Mouse (Mus musculus): Measurements from ENCODE around the gene Cox4i2.

The Cox4i2 gene

GRCm38 (mm10) chr2:152734984-152735383 is 19.0 kb upstream of the Cox4i2 start:
- DNase-seq = peak; percentile 69 to 79

DNA sequence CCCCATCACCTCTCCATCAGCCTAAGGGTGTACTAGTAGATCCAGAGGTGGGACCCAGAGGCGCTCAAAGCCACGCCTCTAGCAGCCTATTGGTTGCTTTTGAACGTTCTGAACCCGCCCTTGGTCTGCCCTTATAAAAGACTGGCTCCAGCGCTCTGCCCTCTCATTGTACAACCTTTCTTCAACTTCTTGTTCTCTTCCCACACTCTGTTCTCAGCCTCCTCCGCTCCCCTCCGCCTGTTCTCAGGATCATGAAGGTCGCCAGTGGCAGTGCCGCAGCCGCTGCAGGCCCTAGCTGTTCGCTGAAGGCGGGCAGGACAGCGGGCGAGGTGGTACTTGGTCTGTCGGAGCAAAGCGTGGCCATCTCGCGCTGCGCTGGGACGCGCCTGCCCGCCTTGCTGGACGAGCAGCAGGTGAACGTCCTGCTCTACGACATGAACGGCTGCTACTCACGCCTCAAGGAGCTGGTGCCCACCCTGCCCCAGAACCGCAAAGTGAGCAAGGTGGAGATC is 17.8 kb upstream of the Cox4i2 start, which contains the start of gene Id1:
TSS of gene Id1 (plus strand) at position 162 of the 512 bp plus-strand sequence.
- DNase-seq = peak; percentile 34 to 41

- DNase-seq = peak; percentile 37 to 40
These were observed 17.2 kb upstream of the Cox4i2 start for GRCm38 (mm10) chr2:152736748-152737147.

DNA sequence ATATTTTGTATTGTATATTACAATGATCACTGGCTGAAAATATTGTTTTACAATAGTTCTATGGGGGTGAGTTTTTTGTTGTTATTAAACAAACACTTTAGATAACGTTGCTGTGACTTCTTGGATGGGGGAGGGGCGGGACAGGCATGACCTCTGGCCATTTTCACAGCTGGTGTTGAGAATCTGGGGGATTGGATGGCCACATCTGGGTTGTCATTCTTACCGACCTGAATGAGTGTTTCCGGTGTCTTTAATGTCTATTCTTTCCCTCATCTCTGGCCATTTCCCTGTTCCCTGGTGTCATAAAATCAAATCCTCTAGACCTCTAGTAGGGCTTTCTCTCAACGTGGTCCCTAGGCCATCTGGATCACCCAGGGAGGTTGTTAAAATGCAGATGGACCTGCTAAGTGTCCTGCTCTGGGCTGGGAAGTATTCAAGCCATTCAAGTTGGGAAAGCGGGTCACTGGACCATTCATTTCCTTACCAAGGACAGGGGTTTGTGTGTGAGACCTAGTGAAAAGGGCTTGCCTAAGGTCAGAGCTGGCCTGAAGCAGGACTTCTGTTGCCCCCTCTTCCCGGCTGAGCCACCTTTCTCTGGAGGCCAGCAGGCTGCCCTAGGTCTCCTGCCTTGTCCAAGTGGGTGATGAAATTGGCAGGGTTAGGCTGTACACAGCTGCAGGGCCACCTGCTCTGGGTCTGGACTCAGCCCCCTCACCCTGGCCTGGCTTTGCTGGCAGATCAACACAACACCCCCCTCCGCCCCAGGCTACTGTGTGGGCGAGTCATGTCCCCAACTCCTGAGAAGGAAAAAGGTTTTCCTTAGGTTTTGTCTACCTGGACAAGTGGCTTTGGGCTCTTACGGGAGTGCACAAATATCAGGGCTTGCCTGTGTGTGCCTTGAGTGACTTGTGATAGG is 16.4 kb upstream of the Cox4i2 start:
- DNase-seq = no peak

GRCm38 (mm10) chr2:152738341-152738740 is 15.6 kb upstream of the Cox4i2 start:
- DNase-seq = no peak

- peak; percentile 19 to 33 for DNase-seq
These were observed 14.7 kb upstream of the Cox4i2 start for GRCm38 (mm10) chr2:152739031-152739841.

DNA sequence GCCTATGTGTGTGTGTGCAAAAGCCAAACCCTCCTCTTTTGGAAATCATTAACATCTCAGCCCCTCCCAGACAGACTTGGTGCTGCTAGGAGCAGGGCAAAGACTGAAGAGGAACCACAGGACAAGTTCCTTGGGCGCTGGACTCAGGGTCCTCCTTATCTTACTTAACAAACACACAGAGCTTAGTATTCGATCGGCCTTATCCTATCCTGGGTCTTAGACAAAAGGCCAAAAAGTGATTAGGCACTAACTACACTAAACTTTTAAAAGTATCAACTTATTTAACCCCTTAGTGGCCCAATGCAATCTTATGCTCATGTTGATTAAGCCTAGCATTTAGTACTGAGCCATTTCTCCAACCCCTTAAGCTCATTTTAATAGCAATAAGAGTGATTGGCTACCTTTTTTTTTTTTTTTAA is 14.1 kb upstream of the Cox4i2 start:
- DNase-seq = no peak

DNA sequence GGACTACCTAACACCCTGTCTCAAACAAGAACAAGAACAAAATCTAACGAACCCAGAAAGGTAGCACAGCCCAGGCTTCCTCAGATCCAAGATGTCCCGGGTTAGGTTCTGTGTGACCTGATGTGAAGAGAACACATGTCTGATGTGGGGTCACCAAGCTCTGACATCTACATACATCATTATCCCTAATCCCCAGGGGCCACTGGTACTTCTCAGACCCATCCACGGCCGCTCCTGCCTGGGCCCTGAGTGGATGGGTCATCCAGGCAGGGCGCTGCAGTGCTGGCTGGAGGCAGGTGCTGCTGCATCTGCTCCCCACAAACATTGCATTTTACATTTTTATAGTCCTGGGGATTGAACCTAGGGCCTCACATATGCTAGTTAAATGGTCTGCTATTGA is 13.5 kb upstream of the Cox4i2 start:
- no peak for DNase-seq

- DNase-seq = no peak
These were observed 12.6 kb upstream of the Cox4i2 start for GRCm38 (mm10) chr2:152741153-152742041.

GRCm38 (mm10) chr2:152742435-152742834 is 11.5 kb upstream of the Cox4i2 start:
- peak; percentile 37 to 42 for DNase-seq

- DNase-seq = no peak
These were observed 2.8 kb downstream of the Cox4i2 start for GRCm38 (mm10) chr2:152756474-152757393.

DNA sequence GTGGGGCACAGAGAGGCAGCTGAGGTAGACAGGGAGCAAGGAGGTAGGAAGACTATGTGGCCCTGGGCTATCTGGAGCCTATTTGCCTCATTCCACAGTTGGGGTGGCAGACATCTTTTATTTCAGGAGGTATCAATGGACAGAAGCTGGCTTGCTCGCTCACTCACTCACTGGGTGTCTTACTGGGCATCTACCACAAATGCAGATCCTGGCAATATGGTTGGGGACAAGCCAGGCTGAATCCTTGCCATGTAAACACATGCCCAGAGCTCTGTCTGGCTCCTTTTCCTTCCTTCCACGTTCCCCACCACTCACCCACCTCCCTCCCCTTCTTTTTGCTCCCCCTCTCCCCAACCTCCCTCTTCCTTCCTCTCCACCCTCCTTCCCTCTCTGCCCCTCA is 3.5 kb downstream of the Cox4i2 start:
- peak; percentile 62 to 63 for DNase-seq

GRCm38 (mm10) chr2:152758351-152758750 is 4.4 kb downstream of the Cox4i2 start:
- DNase-seq = no peak

GRCm38 (mm10) chr2:152763310-152763709 is 9.3 kb downstream of the Cox4i2 start:
- no peak for DNase-seq

DNA sequence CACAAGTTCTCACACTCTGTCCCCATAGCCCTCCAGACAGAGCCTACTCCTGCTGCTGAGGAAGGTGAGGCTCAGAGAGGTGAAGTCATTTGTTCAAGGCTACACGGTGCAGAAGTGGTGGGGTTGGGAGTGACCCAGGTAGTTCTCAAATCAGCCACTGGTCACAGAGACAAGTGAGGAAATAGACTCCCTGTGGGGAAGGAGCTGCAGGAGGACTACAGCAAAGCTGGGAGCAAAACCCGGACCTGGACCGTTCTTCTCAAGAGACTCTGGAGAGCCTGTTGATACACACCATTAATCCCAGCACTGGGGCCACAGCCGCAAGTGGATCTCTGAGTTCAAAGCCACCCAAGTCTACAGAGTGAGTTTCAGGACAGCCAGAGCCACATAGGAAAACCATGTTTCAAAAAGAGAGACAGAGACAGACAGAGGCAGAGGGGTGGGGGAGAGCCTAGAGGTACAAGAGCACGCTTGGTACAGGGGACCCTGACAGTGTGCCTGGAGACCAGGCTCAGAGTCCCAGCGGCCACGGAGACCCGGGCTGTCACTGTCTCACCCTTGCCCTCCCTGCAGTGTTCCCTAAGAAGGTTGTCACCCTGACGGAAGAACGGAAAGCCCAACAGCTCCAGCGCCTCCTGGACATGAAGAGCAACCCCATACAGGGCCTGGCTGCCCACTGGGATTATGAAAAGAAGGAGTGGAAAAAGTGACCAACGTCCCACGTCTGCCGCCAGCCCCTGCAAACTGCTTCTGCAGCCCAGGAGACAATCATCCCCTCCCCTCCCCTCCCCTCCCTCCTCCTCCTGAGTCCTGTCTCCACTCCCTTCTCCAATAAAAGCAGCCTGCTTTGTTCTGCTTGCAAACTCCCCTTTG is 10.4 kb downstream of the Cox4i2 start:
- DNase-seq = no peak

DNA sequence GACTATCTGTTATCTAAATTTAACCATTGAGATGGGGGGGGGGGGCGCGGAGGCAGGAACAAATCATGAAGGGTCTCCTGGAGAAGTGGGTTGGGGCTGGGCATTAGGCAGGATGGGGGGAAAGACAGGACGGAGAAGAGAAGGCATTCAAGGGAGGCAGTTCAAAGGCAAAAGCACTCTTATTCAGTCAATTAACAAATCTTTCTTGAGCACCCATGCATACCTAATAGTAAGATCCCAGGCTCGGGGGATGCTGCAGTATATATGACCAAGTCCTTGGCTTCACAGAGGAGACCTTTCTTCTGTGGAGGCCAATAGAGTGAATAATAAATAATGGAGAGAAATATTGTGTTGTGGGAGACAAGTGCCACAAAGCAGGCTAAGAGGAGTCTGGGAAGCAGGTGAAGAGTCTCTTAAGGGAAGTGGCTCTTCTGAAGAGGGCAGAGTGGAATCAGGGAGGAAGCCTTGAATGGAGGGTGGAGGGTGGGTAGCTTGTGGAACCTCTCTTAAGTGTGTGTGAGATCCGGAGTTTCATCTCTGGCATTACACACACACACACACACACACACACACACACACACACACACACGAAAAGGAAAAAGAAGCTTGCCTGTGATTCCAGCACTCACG is 11.2 kb downstream of the Cox4i2 start:
- no peak for DNase-seq

- peak; percentile 90 to 92 for DNase-seq
These were observed 12.6 kb downstream of the Cox4i2 start for GRCm38 (mm10) chr2:152766387-152767123.

DNA sequence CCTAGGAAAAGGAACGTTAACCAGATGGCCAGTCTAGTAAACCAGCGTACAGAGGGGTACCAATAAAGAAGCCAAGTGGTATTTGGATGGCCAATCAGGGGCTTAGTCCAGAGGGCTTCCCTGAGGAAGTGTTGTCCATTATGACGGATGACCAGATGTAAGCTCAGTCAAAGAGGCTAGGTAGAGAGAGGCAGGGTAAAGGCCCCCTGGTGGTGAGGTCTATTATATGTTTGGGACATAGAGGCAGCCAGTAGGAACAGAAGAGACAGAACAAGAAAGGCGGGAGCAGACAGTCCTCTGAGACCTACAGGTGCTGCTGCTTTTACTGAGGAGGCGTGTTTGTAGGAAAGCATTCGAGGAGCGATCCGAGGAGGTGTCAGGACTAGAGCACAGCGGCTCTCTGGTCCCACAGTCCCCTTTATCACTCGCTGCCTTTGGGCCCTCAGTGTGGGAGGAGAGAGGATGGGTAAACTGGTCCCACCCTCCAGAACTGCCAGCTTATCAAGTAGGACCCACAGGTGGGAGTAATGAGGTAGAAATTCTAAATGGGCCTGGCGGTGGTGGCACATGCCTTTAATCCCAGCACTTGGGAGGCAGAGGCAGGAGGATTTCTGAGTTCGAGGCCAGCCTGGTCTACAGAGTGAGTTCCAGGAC is 13.8 kb downstream of the Cox4i2 start:
- DNase-seq = peak in 1 of 2 experiments; percentile 37
